Mouse (Mus musculus): ENCODE results near the gene 4430402I18Rik.

DNA sequence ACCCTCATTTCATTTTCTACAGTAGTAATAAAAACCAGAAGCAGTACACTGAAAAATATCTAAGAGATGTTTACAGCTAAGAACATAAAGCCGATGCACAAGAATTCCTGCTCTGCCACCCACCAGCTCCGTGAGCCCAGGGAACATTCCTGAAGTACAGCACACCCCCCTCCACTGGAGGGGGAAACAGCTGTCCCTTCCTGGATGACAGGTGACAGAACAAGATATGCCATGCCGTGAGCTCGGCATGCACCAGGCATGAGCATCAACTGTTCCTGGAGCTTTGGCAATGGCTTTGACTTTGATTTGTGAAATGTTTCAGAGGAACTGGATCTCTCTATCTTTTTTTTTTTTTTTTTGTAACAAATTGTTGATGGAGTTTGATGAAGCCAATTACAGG lies 20.8 kb downstream of the 4430402I18Rik start:
- TF ChIP-seq POLR2A (IDR thresholded peaks at IDR 0.05; ENCODE audit: low read depth, low read length): no peak
- TF ChIP-seq CTCF (IDR thresholded peaks at IDR 0.05; ENCODE audit: extremely low read depth, insufficient read depth, insufficient read length, insufficient replicate concordance): no peak
